Mouse (Mus musculus) hindbrain, embryonic 11.5 days (tissue): ENCODE results near the gene Cyp2b19. TPM values are rescaled to one million over a fixed set of nuclear protein-coding genes. Genes with fewer than 3 reads are reported as not detected.
A peak's percentile ranks its signal among the peaks of the same experiment; 100 is the strongest.

Source experiments
- ATAC-seq: fragments of 200-750 bp; cut with Nextera tagmentation; 2 replicates; pipeline ENCODE4 v1.8.0; 2017; ENCODE audit warnings: mild to moderate bottlenecking, moderate TSS enrichment, moderate library complexity; ENCODE audit not compliant: low FRiP score
- DNase-seq: peaks from one replicate; pipeline ENCODE4 v3.0.0-alpha.2; 2015; ENCODE audit warnings: low spot score
- H3K27ac ChIP-seq: fragments of 300-500 bp; sonication (generic); 2 replicates; pipeline ENCODE4 v1.5.1; 2014; ENCODE audit warnings: mild to moderate bottlenecking, low read depth, low read length
- H3K27me3 ChIP-seq: fragments of 300-500 bp; sonication (generic); 2 replicates; pipeline ENCODE4 v1.6.1; 2014; ENCODE audit warnings: mild to moderate bottlenecking, low read length, moderate library complexity, mixed read lengths; ENCODE audit not compliant: control insufficient read depth, insufficient read depth
- H3K36me3 ChIP-seq: fragments of 300-500 bp; sonication (generic); 2 replicates; pipeline ENCODE4 v1.6.1; 2014; ENCODE audit warnings: mild to moderate bottlenecking, low read length, moderate library complexity, mixed read lengths; ENCODE audit not compliant: control insufficient read depth, insufficient read depth
- H3K4me1 ChIP-seq: fragments of 300-500 bp; sonication (generic); replicated peaks from 2 replicates; pipeline ENCODE4 v1.6.1; 2014; ENCODE audit warnings: low read length, mixed read lengths; ENCODE audit not compliant: control insufficient read depth, insufficient read depth
- H3K4me2 ChIP-seq: fragments of 300-500 bp; sonication (generic); replicated peaks from 2 replicates; pipeline ENCODE4 v1.6.1; 2014; ENCODE audit warnings: mild to moderate bottlenecking, low read depth, low read length
- H3K4me3 ChIP-seq: fragments of 300-500 bp; sonication (generic); 2 replicates; pipeline ENCODE4 v1.5.1; 2014; ENCODE audit warnings: low read depth, low read length
- H3K9ac ChIP-seq: fragments of 300-500 bp; sonication (generic); 2 replicates; pipeline ENCODE4 v1.6.1; 2014; ENCODE audit warnings: low read depth, low read length
- H3K9me3 ChIP-seq: fragments of 300-500 bp; sonication (generic); 2 replicates; pipeline ENCODE4 v1.6.1; 2016; ENCODE audit warnings: low read length; ENCODE audit not compliant: control insufficient read depth
- WGBS: fragments of 180-500 bp; shearing (Covaris S2); extraction: QIAGEN DNeasy Blood & Tissue Kit; methylation state at CpG from one replicate; pipeline ENCODE4 v1.1.7; 2014; 5-methylcytosine and 5-hydroxymethylcytosine counted together
- polyA plus RNA-seq: library from polyadenylated mRNA; unstranded; fragments of >200 nt; fragmentation: Nextera tagmentation; extraction: Ambion mirVana; gene quantifications from 2 replicates; pipeline ENCODE4 v1.2.1, GENCODE M21; 2014

The Cyp2b19 gene
- 0.08 and 0.09 TPM in 2 replicates for polyA plus RNA-seq

GRCm38 (mm10) chr7:26756842-26757241 lies at the start of gene Cyp2b19:
TSS of gene Cyp2b19 (plus strand) at chr7:26757142.
- 79% methylated on average over 2 of the region's 2 CpGs for WGBS
- DNase-seq = no peak
- no peak for ATAC-seq
- Histone ChIP-seq H3K4me1 (no peaks in the 10 kb centered on the region), H3K9me3 (no peaks in the 10 kb centered on the region), H3K27ac (no peak within 1 kb of the TSS), H3K4me2 (no peak within 1 kb of the TSS), H3K36me3 (no peaks in the 10 kb centered on the region), H3K9ac (no peak within 1 kb of the TSS), H3K4me3 (no peak within 1 kb of the TSS), H3K27me3 (no peaks in the 10 kb centered on the region)

DNA sequence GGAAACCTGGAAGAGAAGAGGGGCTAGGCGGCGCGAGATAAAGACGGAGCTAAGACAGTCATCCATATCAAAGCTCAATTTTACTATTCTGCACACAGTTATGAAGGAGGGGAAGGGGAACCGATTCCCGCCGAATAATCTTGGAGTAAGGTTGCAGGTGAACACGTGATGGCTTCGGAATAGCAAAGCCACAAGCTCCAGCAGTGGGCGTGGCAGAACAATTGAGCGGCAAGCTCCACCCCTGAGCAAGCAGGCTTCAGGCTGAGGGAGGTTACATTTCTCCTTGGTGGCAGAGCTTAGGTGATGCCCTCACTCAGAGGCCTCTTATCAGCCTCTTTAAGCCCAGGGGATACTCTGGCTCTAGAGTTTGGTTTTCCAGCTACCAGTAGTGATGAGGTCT lies 45.9 kb upstream of the Cyp2b19 start:
- Histone ChIP-seq H3K27ac (no peak overlapping the region), H3K9me3 (no peaks in the 10 kb centered on the region), H3K9ac (no peak overlapping the region), H3K27me3 (no peaks in the 10 kb centered on the region), H3K4me2 (no peak overlapping the region), H3K4me3 (no peak overlapping the region), H3K36me3 (no peaks in the 10 kb centered on the region), H3K4me1 (no peaks in the 10 kb centered on the region)
- no peak for DNase-seq
- whole genome bisulfite sequencing = 90% methylated on average over 11 of the region's 11 CpGs
- no peak for ATAC-seq

DNA sequence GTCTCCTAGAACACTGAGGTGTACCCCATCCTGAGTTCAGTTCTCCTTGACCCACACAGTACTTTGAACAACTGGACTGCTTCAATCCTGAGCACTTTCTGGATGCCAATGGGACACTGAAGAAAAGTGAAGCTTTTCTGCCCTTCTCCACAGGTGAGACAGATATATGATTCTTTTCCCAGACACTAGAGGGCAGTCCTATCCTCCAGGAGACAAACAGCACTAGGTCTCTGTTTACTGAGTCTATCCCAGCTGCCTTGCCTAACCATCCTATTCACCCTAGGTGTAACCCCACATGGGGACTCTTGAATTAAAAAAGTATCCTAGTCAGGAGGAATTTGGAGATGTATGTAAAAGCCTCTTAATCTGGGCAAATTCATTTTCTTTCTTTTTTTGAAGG lies 18.0 kb upstream of the Cyp2b19 start:
- H3K4me2 ChIP-seq = no peak overlapping the region
- H3K4me1 ChIP-seq = no peaks in the 10 kb centered on the region
- H3K27me3 ChIP-seq = no peaks in the 10 kb centered on the region
- no peak overlapping the region for H3K4me3 ChIP-seq
- H3K9ac ChIP-seq = no peak overlapping the region
- ATAC-seq = no peak
- no peaks in the 10 kb centered on the region for H3K36me3 ChIP-seq
- no peak for DNase-seq
- H3K9me3 ChIP-seq = no peaks in the 10 kb centered on the region
- H3K27ac ChIP-seq = no peak overlapping the region

GRCm38 (mm10) chr7:26743948-26744347 lies 13.0 kb upstream of the Cyp2b19 start:
- Histone ChIP-seq H3K4me1 (no peaks in the 10 kb centered on the region), H3K9me3 (no peaks in the 10 kb centered on the region), H3K4me3 (no peak overlapping the region), H3K9ac (no peak overlapping the region), H3K27me3 (no peaks in the 10 kb centered on the region), H3K36me3 (no peaks in the 10 kb centered on the region), H3K4me2 (no peak overlapping the region), H3K27ac (no peak overlapping the region)
- WGBS = 79% methylated on average over 4 of the region's 4 CpGs
- DNase-seq (no peak), ATAC-seq (no peak)

- no peak overlapping the region for H3K4me2 ChIP-seq
- no peaks in the 10 kb centered on the region for H3K27me3 ChIP-seq
- no peak overlapping the region for H3K4me3 ChIP-seq
- ATAC-seq (no peak), DNase-seq (no peak)
- no peaks in the 10 kb centered on the region for H3K36me3 ChIP-seq
- 59% methylated on average over 1 of the region's 1 CpGs for WGBS
- no peaks in the 10 kb centered on the region for H3K9me3 ChIP-seq
- no peak overlapping the region for H3K27ac ChIP-seq
- no peak overlapping the region for H3K9ac ChIP-seq
- H3K4me1 ChIP-seq = no peaks in the 10 kb centered on the region
Observed at GRCm38 (mm10) chr7:26745486-26745885, 11.5 kb upstream of the Cyp2b19 start.

DNA sequence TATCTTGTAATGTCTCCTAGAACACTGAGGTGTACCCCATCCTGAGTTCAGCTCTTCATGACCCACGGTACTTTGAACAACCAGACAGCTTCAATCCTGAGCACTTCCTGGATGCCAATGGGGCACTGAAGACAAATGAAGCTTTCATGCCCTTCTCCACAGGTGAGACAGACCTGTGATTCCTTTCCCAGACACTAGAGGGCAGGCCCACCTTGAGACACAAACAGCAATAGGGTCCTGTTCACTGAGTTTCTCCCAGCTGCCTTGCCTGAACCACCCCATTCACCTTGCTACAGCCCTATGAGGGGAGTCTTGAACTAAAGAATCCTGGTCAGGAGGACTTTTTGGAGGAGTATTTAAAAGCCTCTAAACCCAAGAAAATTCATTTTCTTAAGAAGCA lies 10.1 kb downstream of the Cyp2b19 start:
- Histone ChIP-seq H3K36me3 (no peaks in the 10 kb centered on the region), H3K4me2 (no peak overlapping the region), H3K4me1 (no peaks in the 10 kb centered on the region), H3K27me3 (no peaks in the 10 kb centered on the region), H3K27ac (no peak overlapping the region), H3K9ac (no peak overlapping the region), H3K4me3 (no peak overlapping the region), H3K9me3 (no peaks in the 10 kb centered on the region)
- ATAC-seq (no peak), DNase-seq (no peak)
- WGBS = 59% methylated on average over 1 of the region's 1 CpGs

- Histone ChIP-seq H3K4me2 (no peak overlapping the region), H3K4me1 (no peaks in the 10 kb centered on the region), H3K36me3 (no peaks in the 10 kb centered on the region), H3K4me3 (no peak overlapping the region), H3K27me3 (no peaks in the 10 kb centered on the region), H3K9me3 (no peaks in the 10 kb centered on the region), H3K27ac (no peak overlapping the region), H3K9ac (no peak overlapping the region)
- WGBS = 84% methylated on average over 9 of the region's 9 CpGs
- ATAC-seq = no peak
- DNase-seq = no peak
Observed at GRCm38 (mm10) chr7:26769881-26770470, 13.0 kb downstream of the Cyp2b19 start.

DNA sequence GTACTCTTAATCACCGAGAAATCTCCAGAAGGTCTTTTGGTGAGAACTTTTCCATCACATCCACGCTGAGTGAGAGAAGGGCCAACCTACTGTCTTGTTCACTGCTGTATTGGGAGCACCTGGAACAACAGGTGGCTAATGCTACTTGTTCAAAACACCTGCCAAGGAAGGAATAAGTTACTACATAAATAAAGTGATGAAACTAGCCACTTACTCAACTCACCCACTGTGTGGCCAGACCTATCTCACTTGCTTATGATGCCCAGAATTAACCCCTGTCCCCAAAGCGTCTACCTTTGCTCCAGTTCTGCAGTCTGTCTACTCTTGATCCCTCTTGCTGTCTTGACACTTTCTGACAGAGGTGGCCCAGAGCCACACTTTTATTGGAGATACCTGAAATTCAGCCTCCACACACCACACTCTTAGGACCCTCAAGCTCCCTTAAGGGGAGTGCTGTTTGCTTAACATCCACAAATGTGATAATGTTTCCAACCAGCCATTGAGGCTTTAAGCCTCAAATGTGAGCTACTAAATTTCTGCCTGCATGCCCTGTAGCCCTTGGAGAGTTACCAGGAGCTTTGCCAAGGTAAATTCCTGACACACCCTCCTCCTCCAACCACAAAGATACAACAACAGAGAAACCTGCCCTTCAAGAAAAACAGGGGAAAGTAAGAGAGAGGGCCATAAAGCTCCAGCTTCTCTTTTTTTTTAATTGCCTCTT lies 16.1 kb downstream of the Cyp2b19 start:
- no peak for DNase-seq
- ATAC-seq = no peak
- Histone ChIP-seq H3K27ac (no peak overlapping the region), H3K36me3 (no peaks in the 10 kb centered on the region), H3K4me3 (no peak overlapping the region), H3K9ac (no peak overlapping the region), H3K4me1 (no peaks in the 10 kb centered on the region), H3K27me3 (no peaks in the 10 kb centered on the region), H3K9me3 (no peaks in the 10 kb centered on the region), H3K4me2 (no peak overlapping the region)
- WGBS = 78% methylated on average over 3 of the region's 3 CpGs

DNA sequence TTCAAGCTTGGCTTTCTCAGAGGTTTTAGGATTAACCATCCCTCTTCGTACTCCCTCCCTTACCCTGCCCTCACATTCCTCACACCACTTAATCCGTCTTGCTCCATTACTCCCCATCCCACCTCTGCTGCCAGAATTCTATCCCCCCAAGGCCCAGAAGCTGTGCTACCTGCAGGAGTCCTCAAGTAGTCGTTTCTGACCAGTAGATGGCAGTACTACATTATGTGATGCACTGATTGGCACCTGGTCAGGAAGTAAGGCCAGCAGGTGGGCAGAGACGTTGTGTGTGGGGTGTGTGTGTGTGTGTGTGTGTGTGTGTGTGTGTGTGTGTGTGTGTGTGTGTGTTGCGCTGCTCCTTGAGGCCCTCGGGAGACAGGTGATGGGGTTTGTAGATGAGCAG lies 18.9 kb downstream of the Cyp2b19 start:
- WGBS = 24% methylated on average over 6 of the region's 6 CpGs
- Histone ChIP-seq H3K9me3 (no peaks in the 10 kb centered on the region), H3K27me3 (no peaks in the 10 kb centered on the region), H3K9ac (no peak overlapping the region), H3K36me3 (no peaks in the 10 kb centered on the region), H3K4me3 (no peak overlapping the region), H3K4me1 (no peaks in the 10 kb centered on the region), H3K4me2 (no peak overlapping the region), H3K27ac (no peak overlapping the region)
- DNase-seq (peak; percentile 3), ATAC-seq (no peak)
